Mouse (Mus musculus) ES-E14 (cell line): ENCODE data around the gene Tap1. TPM values are rescaled to one million over a fixed set of nuclear protein-coding genes. Genes with fewer than 3 reads are reported as not detected.
"Not testable (repeated sequence)": the region's sequence is repeated elsewhere in the genome, so short reads cannot be mapped to it uniquely, and the experiment has no call there.

Experiments used
- DNase-seq: peaks from one replicate; pipeline ENCODE4 v3.0.0-alpha.2; 2013; ENCODE audit warnings: low read depth, low spot score
- H3K27ac ChIP-seq: 2 replicates; pipeline ENCODE4 v1.5.1; 2012; ENCODE audit warnings: low read depth, mild to moderate bottlenecking, low read length, moderate library complexity, mixed read lengths; ENCODE audit not compliant: poor library complexity, insufficient read depth, severe bottlenecking
- H3K36me3 ChIP-seq: 2 replicates; pipeline ENCODE4 v1.6.1; 2012; ENCODE audit warnings: mild to moderate bottlenecking, low read length, moderate library complexity, mixed read lengths; ENCODE audit not compliant: control insufficient read depth, poor library complexity, insufficient read depth, severe bottlenecking
- H3K4me1 ChIP-seq, 2 experiments: fragments of 150-350 bp in 1 of 2; sonication (generic) in 1 of 2; 2 replicates each; pipeline ENCODE4 v1.6.1; 2012; ENCODE audit warnings: low read length in 2 of 2, mild to moderate bottlenecking in 1 of 2, mixed read lengths in 1 of 2; ENCODE audit not compliant: control insufficient read depth in 2 of 2, insufficient read depth in 2 of 2, poor library complexity in 1 of 2
- H3K4me3 ChIP-seq, 2 experiments: fragments of 150-350 bp in 1 of 2; sonication (generic) in 1 of 2; 2 replicates each; pipeline ENCODE4 v1.5.1; 2012; ENCODE audit warnings: low read length in 2 of 2, low read depth in 1 of 2, mild to moderate bottlenecking in 1 of 2, mixed read lengths in 1 of 2; ENCODE audit not compliant: insufficient read depth in 1 of 2, poor library complexity in 1 of 2, severe bottlenecking in 1 of 2
- H3K9ac ChIP-seq: 2 replicates; pipeline ENCODE4 v1.6.1; 2012; ENCODE audit warnings: low read depth, mild to moderate bottlenecking, low read length, mixed read lengths; ENCODE audit not compliant: poor library complexity, insufficient read depth, severe bottlenecking
- H3K9me3 ChIP-seq: fragments of 150-350 bp; sonication (generic); 2 replicates; pipeline ENCODE4 v1.6.1; 2012; ENCODE audit warnings: low read depth, mild to moderate bottlenecking, low read length; ENCODE audit not compliant: control insufficient read depth, insufficient read depth
- CHD2 ChIP-seq: IDR thresholded peaks from 2 replicates; pipeline ENCODE4 v1.6.1; 2014; ENCODE audit warnings: mild to moderate bottlenecking, low read depth, low read length, inconsistent platforms
- HCFC1 ChIP-seq: IDR thresholded peaks from 2 replicates; pipeline ENCODE4 v1.6.1; 2012; ENCODE audit warnings: low read length, inconsistent platforms, borderline replicate concordance; ENCODE audit not compliant: insufficient read depth
- MAFK ChIP-seq: IDR thresholded peaks from 2 replicates; pipeline ENCODE4 v1.6.1; 2014; ENCODE audit warnings: mild to moderate bottlenecking, low read depth, low read length, inconsistent platforms; ENCODE audit not compliant: insufficient read depth
- ZC3H11A ChIP-seq: IDR thresholded peaks from 2 replicates; pipeline ENCODE4 v1.6.1; 2012; ENCODE audit warnings: low read depth, mild to moderate bottlenecking, inconsistent platforms, low read length, borderline replicate concordance
- ZNF384 ChIP-seq: IDR thresholded peaks from 2 replicates; pipeline ENCODE4 v1.6.1; 2012; ENCODE audit warnings: low read depth, low read length, inconsistent platforms
- in situ Hi-C, 2 experiments: fragments of 600-800 bp; cut with MboI; formaldehyde crosslinking; loops; one replicate each; pipeline ENCODE4 v1.15.1; 2025; ENCODE audit warnings: low sequenced_read_pairs in 2 of 2, inconsistent platforms in 1 of 2; ENCODE audit not compliant: unreplicated experiment in 2 of 2
- total RNA-seq: library from RNA; depleted of rRNA; stranded (reverse); fragments of 300-350 nt; gene quantifications from 2 replicates; pipeline ENCODE4 v1.2.3, GENCODE M21; 2012

The Tap1 gene
- total RNA-seq, 1 experiment: 13.9 TPM

DNA sequence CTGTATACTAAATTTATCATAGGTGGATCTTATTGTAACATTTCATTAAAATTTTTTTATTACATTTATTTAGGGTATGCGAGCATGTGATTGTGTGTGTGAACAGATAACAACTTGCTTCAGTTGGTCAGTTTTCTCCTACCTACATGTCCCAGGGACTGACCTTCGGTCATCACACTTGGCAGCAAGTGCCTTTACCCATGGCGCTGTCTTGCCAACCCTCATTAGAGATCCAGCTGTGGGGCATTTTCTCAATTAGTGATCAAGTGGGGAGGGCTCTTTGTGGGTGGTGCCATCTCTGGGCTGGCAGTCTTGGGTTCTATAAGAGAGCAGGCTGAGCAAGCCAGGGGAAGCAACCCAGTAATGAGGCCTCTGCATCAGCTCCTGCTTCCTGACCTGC lies 37.5 kb downstream of the Tap1 start:
- Histone ChIP-seq H3K36me3 (no peaks in the 10 kb centered on the region), H3K4me1 (no peaks in the 10 kb centered on the region), H3K4me3 (no peak overlapping the region), H3K27ac (no peak overlapping the region), H3K9ac (no peak overlapping the region), H3K9me3 (peaks cover 9% of the 10 kb centered on the region; the same call in 1 of the 2 replicates)
- no peak for DNase-seq
- in situ Hi-C loops: no loop called here
- no peak for TF ChIP-seq ZNF384
- TF ChIP-seq ZC3H11A: no peak
- TF ChIP-seq MAFK: no peak
- TF ChIP-seq CHD2: no peak
- no peak for TF ChIP-seq HCFC1

DNA sequence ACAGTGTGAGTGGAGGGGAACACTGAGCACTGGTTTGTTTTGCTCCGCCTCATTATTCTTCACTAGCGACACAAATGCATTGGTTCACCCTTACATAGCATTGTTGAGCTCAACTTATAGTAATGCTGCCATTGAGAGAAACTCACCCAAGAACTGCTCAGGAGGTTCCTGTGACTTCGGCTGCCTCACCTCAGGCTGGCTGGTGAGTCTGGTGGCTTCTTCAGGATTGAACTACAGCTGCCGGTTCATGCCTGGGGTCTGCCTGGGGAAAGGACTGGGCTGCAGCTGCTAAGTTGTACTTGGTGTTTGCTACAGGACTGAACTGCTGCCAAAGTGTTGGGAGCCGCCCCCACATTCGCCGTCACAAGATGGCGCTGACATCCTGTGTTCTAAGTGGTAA lies 38.1 kb downstream of the Tap1 start:
- in situ Hi-C loops: no loop called here
- H3K9me3 ChIP-seq: peaks cover 9% of the 10 kb centered on the region; the same call in 1 of the 2 replicates
- H3K9ac ChIP-seq: no peak overlapping the region
- H3K36me3 ChIP-seq: no peaks in the 10 kb centered on the region
- H3K4me1 ChIP-seq: no peaks in the 10 kb centered on the region
- TF ChIP-seq HCFC1: no peak
- no peak for TF ChIP-seq ZC3H11A
- TF ChIP-seq MAFK: no peak
- no peak for TF ChIP-seq ZNF384
- no peak for TF ChIP-seq CHD2
- H3K4me3 ChIP-seq: no peak overlapping the region
- no peak for DNase-seq
- H3K27ac ChIP-seq: no peak overlapping the region

GRCm38 (mm10) chr17:34225911-34226310 lies 38.6 kb downstream of the Tap1 start:
- in situ Hi-C loops, H3K27ac ChIP-seq, H3K36me3 ChIP-seq, H3K4me1 ChIP-seq, DNase-seq, H3K9me3 ChIP-seq, H3K9ac ChIP-seq, H3K4me3 ChIP-seq: not testable (repeated sequence)

DNA sequence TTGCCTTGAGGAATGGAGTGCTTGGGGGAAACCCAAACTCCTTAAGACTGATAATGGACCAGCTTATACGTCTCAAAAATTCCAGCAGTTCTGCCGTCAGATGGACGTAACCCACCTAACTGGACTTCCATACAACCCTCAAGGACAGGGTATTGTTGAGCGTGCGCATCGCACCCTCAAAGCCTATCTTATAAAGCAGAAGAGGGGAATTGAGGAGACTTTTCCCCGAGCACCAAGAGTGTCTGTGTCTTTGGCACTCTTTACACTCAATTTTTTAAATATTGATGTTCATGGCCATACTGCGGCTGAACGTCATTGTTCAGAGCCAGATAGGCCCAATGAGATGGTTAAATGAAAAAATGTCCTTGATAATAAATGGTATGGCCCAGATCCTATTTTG lies 43.6 kb downstream of the Tap1 start:
- in situ Hi-C loops, H3K4me3 ChIP-seq: not testable (repeated sequence)

DNA sequence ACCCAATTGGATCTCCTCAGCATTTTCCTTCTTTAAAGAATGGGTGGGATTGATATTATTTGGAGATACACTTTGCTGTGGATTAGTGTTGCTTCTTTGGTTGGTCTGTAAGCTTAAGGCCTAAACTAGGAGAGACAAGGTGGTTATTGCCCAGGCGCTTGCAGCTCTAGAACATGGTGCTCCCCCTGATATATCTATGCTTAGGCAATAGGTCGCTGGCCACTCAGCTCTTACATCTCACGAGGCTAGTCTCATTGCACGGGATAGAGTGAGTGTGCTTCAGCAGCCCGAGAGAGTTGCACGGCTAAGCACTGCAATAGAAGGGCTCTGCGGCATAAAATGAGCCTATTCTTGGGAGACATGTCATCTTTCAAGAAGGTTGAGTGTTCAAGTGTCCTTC lies 44.7 kb downstream of the Tap1 start:
- peaks cover 20% of the 10 kb centered on the region for H3K9me3 ChIP-seq
- DNase-seq, H3K36me3 ChIP-seq, H3K27ac ChIP-seq, in situ Hi-C loops, H3K9ac ChIP-seq, H3K4me1 ChIP-seq, H3K4me3 ChIP-seq: not testable (repeated sequence)

More for the DNA sequence above, 43.6 kb downstream of the Tap1 start:
- H3K36me3 ChIP-seq, H3K4me1 ChIP-seq, H3K9ac ChIP-seq, H3K27ac ChIP-seq, DNase-seq: not testable (repeated sequence)
- H3K9me3 ChIP-seq: peaks cover 17% of the 10 kb centered on the region
